Mouse (Mus musculus) left cerebral cortex, adult 2 months (tissue): Measurements from ENCODE around the gene Olfr67. TPM values are rescaled to one million over a fixed set of nuclear protein-coding genes. Genes with fewer than 3 reads are reported as not detected.
"Not testable (repeated sequence)": the region's sequence is repeated elsewhere in the genome, so short reads cannot be mapped to it uniquely, and the experiment has no call there.

Source experiments
- DNase-seq, 2 experiments: peaks; one replicate each; pipeline ENCODE4 v3.0.0; 2021 to 2022; ENCODE audit warnings: low spot score in 2 of 2, mixed read lengths in 1 of 2; ENCODE audit errors: extremely low spot score in 1 of 2
- H3K27ac ChIP-seq: fragments of 200-600 bp; 2 replicates; pipeline ENCODE4 v1.8.1; 2022
- H3K4me3 ChIP-seq: fragments of 200-600 bp; 2 replicates; pipeline ENCODE4 v1.8.1; 2022
- CTCF ChIP-seq: fragments of 200-600 bp; IDR thresholded peaks from 2 replicates; pipeline ENCODE4 v1.8.1; 2022; ENCODE audit warnings: antibody characterized with exemption, mild to moderate bottlenecking, moderate library complexity
- intact Hi-C: fragments of 180-260 bp; cut with DNase I; formaldehyde crosslinking; loops from one replicate; pipeline ENCODE4 v1.15.1; 2025
- long read RNA-seq, 2 experiments: library from polyadenylated mRNA; stranded (forward); transcript quantifications; one replicate each; pipeline ENCODE4 v2.0.0; 2021; ENCODE audit warnings: borderline mapping rate in 2 of 2
- total RNA-seq, 2 experiments: library from RNA; stranded (reverse); gene quantifications; 2 replicates each; pipeline ENCODE4 v1.2.3; 2021

Olfr67 gene
- total RNA-seq, result not detected
- long read RNA-seq, experiment 1, result 0 reads
- long read RNA-seq, experiment 2, result 0 reads

- H3K4me3 ChIP-seq, result no peak within 1 kb of the TSS
- TF ChIP-seq CTCF, result no peak
- DNase-seq, result no peak
- intact Hi-C loops, result no loop called here
- no peak within 1 kb of the TSS for H3K27ac ChIP-seq
Measured at GRCm38 (mm10) chr7:103791721-103792120, at the start of gene Olfr67. Olfr67 (minus strand) TSS chr7:103791821.

GRCm38 (mm10) chr7:103840268-103840667, 48.6 kb upstream of the Olfr67 start, which contains the start of gene Hbb-bh2:
Hbb-bh2 (minus strand) TSS chr7:103840520.
- DNase-seq, result no peak
- no peak within 1 kb of the TSS for H3K27ac ChIP-seq
- no peak within 1 kb of the TSS for H3K4me3 ChIP-seq
- intact Hi-C loops, result no loop called here
- TF ChIP-seq CTCF, result no peak

DNA sequence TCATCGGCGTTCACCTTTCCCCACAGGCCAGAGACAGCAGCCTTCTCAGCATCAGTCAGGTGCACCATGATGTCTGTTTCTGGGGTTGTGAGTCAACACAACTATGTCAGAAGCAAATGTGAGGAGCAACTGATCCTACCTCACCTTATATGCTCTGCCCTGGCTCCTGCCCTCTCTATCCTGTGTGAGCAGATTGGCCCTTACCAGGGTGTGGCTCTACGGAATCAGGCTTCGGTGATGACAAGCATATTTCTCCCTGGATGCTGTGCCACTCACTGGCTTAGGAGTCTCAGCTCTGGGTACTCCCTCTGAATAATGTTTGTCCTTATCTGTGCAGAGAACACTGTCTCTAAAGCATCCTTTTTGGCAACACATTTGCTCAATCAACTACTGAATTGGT, 36.2 kb upstream of the Olfr67 start, which contains the start of gene Hbb-bs:
Gene Hbb-bs, minus strand, starts transcription at position 289 of the 400 bp plus-strand sequence.
- intact Hi-C loops, result no loop called here
- no peak for DNase-seq
- H3K4me3 ChIP-seq, result no peak within 1 kb of the TSS
- H3K27ac ChIP-seq, result no peak within 1 kb of the TSS
- TF ChIP-seq CTCF, result no peak

DNA sequence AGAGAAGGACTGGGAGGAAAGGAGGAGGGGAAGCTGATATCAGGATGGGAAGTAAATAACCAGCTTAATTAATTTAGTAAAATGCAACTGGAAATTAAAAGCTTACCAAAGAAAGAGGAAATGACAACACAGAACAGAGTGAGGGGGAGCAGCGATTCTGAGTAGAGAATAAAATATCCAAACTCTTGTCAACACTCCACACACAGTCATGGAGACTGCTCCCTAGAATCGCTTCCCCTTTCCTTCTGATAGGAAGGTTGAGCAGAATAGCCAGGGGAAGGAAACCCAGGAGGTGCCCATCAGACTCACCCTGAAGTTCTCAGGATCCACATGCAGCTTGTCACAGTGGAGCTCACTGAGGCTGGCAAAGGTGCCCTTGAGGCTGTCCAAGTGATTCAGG, 35.5 kb upstream of the Olfr67 start:
- H3K27ac ChIP-seq, DNase-seq, intact Hi-C loops, H3K4me3 ChIP-seq: not testable (repeated sequence)

GRCm38 (mm10) chr7:103826255-103826887, 34.8 kb upstream of the Olfr67 start:
- H3K4me3 ChIP-seq, result no peak overlapping the region
- DNase-seq, result no peak
- H3K27ac ChIP-seq, result no peak overlapping the region
- intact Hi-C loops, result no loop called here
- no peak for TF ChIP-seq CTCF

DNA sequence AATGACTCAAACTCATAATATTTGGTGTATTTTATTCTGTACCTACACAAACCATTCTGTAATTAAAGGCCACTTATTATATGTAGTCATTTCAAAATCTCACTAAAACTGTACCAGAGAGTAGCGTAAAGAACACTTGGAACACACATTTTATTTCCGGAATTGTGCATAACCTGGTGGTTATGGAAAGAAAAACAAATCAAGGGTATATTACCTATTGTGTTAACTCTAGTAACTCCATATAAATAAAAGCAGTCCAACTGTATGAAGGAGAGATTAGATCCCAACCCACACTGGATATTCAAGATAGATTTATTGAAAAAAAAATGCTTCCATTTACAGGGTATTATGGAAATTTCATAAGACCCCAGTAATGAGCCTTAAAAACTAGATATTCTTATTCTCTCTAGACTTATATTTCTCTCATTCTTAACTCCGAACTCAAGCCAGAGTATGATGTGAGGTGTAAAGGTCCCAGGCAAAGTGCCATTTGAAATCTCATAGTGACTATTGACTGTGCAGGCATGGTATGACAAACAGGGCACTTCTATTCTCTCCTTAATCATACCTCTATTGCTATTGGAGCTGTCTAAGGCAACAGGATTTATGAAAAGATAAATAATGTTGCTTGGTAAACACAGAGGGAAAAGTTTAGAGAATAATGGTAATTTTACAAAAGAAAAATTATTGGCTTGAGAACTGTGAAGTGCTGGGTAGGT, 34.1 kb upstream of the Olfr67 start:
- Histone ChIP-seq H3K27ac (no peak overlapping the region), H3K4me3 (no peak overlapping the region)
- TF ChIP-seq CTCF, result no peak
- intact Hi-C loops, result no loop called here
- no peak for DNase-seq

DNA sequence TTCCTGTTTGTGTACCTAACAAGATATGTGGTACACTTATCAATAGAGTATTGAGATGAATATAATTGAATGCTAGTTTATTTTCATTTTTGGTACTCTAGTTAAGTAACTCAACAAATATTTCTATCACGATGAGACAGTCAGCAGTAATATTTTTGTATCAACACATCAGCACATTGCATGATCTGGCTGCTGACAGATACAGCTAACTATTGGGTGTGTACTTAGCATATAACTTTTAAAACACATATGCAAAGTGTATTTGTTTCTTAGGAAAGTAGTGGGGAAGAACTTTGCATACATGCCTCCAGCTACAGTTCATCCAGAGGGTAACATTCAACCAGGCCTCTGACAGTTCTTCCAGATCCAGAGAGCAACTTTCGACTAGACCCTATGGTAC, 33.0 kb upstream of the Olfr67 start:
- no peak for DNase-seq
- no peak for TF ChIP-seq CTCF
- intact Hi-C loops, result no loop called here
- Histone ChIP-seq H3K4me3 (no peak overlapping the region), H3K27ac (no peak overlapping the region)

GRCm38 (mm10) chr7:103815085-103815484, 23.5 kb upstream of the Olfr67 start:
- DNase-seq, H3K4me3 ChIP-seq, H3K27ac ChIP-seq, intact Hi-C loops: not testable (repeated sequence)

- intact Hi-C loops, result no loop called here
- H3K4me3 ChIP-seq, result no peak within 1 kb of the TSS
- H3K27ac ChIP-seq, result no peak within 1 kb of the TSS
- TF ChIP-seq CTCF, result no peak
- DNase-seq, result no peak
Measured at GRCm38 (mm10) chr7:103813766-103814165, 22.1 kb upstream of the Olfr67 start, which contains the start of gene Hbb-bt. Hbb-bt (minus strand) TSS chr7:103813996.

DNA sequence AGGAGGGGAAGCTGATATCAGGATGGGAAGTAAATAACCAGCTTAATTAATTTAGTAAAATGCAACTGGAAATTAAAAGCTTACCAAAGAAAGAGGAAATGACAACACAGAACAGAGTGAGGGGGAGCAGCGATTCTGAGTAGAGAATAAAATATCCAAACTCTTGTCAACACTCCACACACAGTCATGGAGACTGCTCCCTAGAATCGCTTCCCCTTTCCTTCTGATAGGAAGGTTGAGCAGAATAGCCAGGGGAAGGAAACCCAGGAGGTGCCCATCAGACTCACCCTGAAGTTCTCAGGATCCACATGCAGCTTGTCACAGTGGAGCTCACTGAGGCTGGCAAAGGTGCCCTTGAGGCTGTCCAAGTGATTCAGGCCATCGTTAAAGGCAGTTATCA, 21.5 kb upstream of the Olfr67 start:
- intact Hi-C loops, DNase-seq, H3K4me3 ChIP-seq, H3K27ac ChIP-seq: not testable (repeated sequence)

DNA sequence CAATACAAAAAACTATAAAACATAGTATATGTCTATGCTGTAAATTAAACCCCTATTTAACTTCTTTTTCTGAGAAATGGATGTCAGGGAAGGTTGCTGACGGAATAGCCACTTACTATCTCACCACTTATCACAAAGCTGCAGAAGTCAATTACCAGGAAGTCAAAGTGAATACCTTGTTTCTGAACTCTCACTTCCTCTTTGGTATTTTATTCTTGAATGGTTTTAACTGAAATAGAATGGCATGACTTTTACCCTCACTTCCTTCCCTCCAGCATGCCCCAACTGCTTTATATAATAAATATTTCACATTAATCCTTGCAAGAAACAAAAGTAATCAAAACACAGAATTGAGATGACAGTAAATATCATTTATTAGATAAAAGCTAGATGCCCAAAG, 20.6 kb upstream of the Olfr67 start:
- intact Hi-C loops, result no loop called here
- DNase-seq, result no peak
- no peak overlapping the region for H3K27ac ChIP-seq
- no peak overlapping the region for H3K4me3 ChIP-seq
- TF ChIP-seq CTCF, result no peak

DNA sequence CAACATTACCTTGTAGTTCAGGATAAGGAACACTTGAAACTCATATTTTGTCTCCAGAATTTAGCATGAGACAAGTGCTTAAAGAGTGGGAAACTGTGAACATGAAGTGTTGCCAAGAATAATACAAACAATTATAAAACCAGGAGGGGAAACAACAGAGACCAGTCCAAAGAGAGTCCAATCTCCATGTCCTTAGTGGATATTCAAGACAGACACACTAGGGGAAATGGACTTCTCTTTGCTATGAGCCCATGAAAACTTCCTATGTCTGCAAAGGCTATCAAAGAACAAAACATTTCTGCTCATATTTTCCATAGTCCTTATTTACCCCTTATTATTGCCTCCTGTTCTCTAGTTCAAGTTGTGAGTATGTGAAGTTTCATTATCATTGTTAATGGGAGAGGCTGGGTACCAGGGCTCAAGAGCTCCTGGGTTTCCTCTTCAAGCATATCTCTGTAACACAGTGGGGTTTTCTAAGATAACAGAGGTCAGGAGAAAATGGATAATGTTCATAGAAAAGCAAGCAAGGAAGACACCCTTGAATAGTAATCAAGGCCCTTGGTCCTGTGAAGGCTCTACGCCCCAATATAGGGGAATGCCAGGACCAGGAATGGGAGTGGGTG, 19.7 kb upstream of the Olfr67 start:
- TF ChIP-seq CTCF, result no peak
- Histone ChIP-seq H3K4me3 (no peak overlapping the region), H3K27ac (no peak overlapping the region)
- DNase-seq, result no peak
- intact Hi-C loops, result no loop called here
